Mouse (Mus musculus) lung, embryonic 15.5 days (tissue): ENCODE measurements around the gene Slfnl1. TPM values are rescaled to one million over a fixed set of nuclear protein-coding genes. Genes with fewer than 3 reads are reported as not detected.
A peak's percentile ranks its signal among the peaks of the same experiment; 100 is the strongest.

Source experiments
- ATAC-seq: fragments of 200-750 bp; cut with Nextera tagmentation; 2 replicates; pipeline ENCODE4 v1.8.0; 2017; ENCODE audit warnings: moderate number of reproducible peaks, borderline replicate concordance; ENCODE audit not compliant: low FRiP score, low TSS enrichment; ENCODE audit errors: extremely low read depth
- H3K27ac ChIP-seq: fragments of 300-500 bp; sonication (generic); 2 replicates; pipeline ENCODE4 v1.5.1; 2015; ENCODE audit warnings: moderate library complexity, mild to moderate bottlenecking, inconsistent platforms
- H3K27me3 ChIP-seq: fragments of 300-500 bp; sonication (generic); 2 replicates; pipeline ENCODE4 v1.6.1; 2015; ENCODE audit warnings: inconsistent platforms
- H3K36me3 ChIP-seq: fragments of 300-500 bp; sonication (generic); 2 replicates; pipeline ENCODE4 v1.6.1; 2015; ENCODE audit warnings: inconsistent platforms
- H3K4me1 ChIP-seq: fragments of 300-500 bp; sonication (generic); 2 replicates; pipeline ENCODE4 v1.6.1; 2015; ENCODE audit warnings: inconsistent platforms
- H3K4me2 ChIP-seq: fragments of 300-500 bp; sonication (generic); 2 replicates; pipeline ENCODE4 v1.6.1; 2015; ENCODE audit warnings: inconsistent platforms, mild to moderate bottlenecking, moderate library complexity
- H3K4me3 ChIP-seq: fragments of 300-500 bp; sonication (generic); 2 replicates; pipeline ENCODE4 v1.5.1; 2015; ENCODE audit warnings: mild to moderate bottlenecking, inconsistent platforms
- H3K9ac ChIP-seq: fragments of 300-500 bp; sonication (generic); 2 replicates; pipeline ENCODE4 v1.6.1; 2015; ENCODE audit warnings: inconsistent platforms
- H3K9me3 ChIP-seq: fragments of 300-500 bp; sonication (generic); 2 replicates; pipeline ENCODE4 v1.6.1; 2016; ENCODE audit warnings: inconsistent platforms
- WGBS: fragments of 180-500 bp; shearing (Covaris S2); methylation state at CpG from one replicate; pipeline ENCODE4 v1.1.7; 2015; 5-methylcytosine and 5-hydroxymethylcytosine counted together
- polyA plus RNA-seq: library from polyadenylated mRNA; unstranded; fragments of >200 nt; fragmentation: Nextera tagmentation; extraction: Ambion mirVana; gene quantifications from 2 replicates; pipeline ENCODE4 v1.2.1, GENCODE M21; 2015

The Slfnl1 gene
- polyA plus RNA-seq, 1 experiment from 2014 or later: not detected

DNA sequence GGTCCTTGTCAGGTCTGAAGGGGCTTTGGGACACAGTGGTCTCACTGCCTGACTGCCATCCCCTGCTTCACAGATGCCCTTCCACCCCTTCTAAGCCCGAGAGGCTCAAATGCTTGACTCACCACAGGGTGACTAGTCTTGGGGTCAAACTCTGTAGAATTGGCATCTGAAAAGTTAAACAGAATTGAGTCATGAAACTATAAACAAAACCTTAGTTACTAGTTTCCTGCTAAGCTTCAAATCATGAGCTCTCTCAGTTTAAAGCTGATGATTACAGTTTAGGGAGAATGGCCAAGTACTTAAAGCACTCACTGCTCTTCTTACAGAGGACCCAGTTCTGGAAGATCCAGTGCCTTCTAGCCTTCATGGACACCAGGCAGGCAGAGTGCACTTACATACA, 12.9 kb downstream of the Slfnl1 start:
- H3K27me3 ChIP-seq: no peaks in the 10 kb centered on the region
- no peaks in the 10 kb centered on the region for H3K9me3 ChIP-seq
- no peak overlapping the region for H3K9ac ChIP-seq
- peaks cover 94% of the 10 kb centered on the region for H3K36me3 ChIP-seq
- H3K4me1 ChIP-seq: no peaks in the 10 kb centered on the region
- H3K4me3 ChIP-seq: no peak overlapping the region
- no peak for ATAC-seq
- no peak overlapping the region for H3K4me2 ChIP-seq
- no peak overlapping the region for H3K27ac ChIP-seq
- 69% methylated on average over 1 of the region's 1 CpGs for WGBS

DNA sequence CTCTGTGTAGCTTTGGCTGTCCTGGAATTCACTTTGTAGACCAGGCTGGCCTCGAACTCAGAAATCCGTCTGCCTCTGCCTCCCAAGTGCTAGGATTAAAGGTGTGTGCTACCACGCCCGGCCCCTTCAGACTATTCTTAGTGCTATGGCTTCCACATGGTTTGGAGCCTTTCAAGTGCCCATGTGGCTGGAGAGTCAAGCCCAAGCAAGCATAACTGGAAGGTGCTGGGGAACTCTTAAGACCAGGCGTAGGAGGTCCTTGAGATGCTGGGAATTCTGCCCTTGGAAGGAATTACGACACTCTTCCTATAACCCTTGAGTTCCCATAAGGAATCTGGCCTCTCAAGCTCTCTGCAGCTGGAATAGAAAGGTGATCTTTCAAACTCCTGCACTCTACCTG, 24.6 kb downstream of the Slfnl1 start:
- no peaks in the 10 kb centered on the region for H3K9me3 ChIP-seq
- ATAC-seq: no peak
- H3K4me1 ChIP-seq: no peaks in the 10 kb centered on the region
- H3K4me3 ChIP-seq: no peak overlapping the region
- no peaks in the 10 kb centered on the region for H3K27me3 ChIP-seq
- no peak overlapping the region for H3K4me2 ChIP-seq
- H3K36me3 ChIP-seq: peaks cover 84% of the 10 kb centered on the region
- 75% methylated on average over 6 of the region's 6 CpGs for WGBS
- H3K9ac ChIP-seq: no peak overlapping the region
- H3K27ac ChIP-seq: no peak overlapping the region

DNA sequence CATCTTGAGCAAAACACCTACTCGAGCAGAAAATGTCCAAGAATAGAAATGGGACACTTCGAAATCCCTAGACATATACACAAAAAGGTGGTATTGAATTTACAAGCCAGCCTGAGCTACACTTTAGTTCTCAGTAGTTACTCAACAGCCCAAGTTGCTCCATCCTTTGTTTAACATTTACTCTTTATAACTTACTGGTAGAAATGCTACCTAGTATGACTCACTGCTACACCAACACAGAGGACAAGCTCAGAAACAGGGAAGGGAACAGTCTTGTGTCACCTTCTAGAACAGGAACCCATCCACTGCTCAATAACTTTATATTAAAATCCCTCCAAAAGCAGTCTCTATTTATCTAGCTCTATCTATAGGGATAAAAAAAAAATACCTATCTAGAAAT, 33.7 kb downstream of the Slfnl1 start:
- Histone ChIP-seq H3K4me3 (no peak overlapping the region), H3K36me3 (peaks cover 41% of the 10 kb centered on the region), H3K4me1 (peaks cover 25% of the 10 kb centered on the region), H3K9ac (no peak overlapping the region), H3K27me3 (no peaks in the 10 kb centered on the region), H3K4me2 (no peak overlapping the region), H3K27ac (no peak overlapping the region), H3K9me3 (no peaks in the 10 kb centered on the region)
- WGBS: 85% methylated on average over 2 of the region's 2 CpGs
- no peak for ATAC-seq

DNA sequence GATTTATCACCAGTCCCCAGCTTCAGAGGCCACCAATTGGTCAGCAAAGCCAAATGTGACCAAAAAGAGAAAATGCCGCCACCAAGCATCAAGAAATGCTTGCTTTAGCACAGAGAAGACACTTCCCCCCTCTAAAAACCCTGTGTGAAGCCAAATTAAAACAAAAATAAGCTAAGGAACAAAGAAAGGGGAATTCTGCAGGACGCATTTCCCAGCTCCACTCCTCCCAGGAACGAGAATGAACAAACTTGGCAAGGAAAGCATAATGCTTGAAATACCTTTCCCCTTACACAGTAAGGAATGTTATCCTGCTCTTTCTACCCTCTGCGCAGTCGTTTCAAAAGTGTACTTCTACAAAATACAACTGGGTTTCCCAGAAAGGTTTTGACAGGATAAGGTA, 36.0 kb downstream of the Slfnl1 start:
- Histone ChIP-seq H3K36me3 (peaks cover 24% of the 10 kb centered on the region), H3K4me1 (peaks cover 40% of the 10 kb centered on the region), H3K27me3 (no peaks in the 10 kb centered on the region), H3K9me3 (no peaks in the 10 kb centered on the region), H3K27ac (peak overlapping the region; percentile 96), H3K9ac (peak overlapping the region; percentile 34), H3K4me2 (peak overlapping the region; percentile 90), H3K4me3 (peak overlapping the region; percentile 85)
- WGBS: 7% methylated on average over 5 of the region's 5 CpGs
- no peak for ATAC-seq

DNA sequence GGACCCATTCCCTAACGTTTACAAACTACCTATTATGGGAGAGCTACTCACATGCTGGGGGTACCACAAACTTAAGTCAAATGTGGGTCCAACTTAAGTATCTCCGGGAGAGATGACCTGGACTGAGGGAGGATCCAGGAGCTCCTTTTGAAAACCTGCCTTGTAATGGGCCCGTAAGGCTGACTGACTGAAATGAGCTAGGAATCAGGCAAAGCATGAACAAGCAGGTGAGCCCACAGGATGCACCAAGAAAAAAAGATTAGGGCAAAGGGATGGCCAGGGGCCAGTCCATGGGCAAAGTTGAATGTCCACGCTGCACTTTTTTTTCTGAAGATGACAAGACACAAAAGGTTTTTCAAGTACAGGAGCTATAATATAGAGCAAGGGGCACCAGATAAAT, 37.0 kb downstream of the Slfnl1 start:
- no peak for ATAC-seq
- peak overlapping the region; percentile 90 for H3K4me2 ChIP-seq
- WGBS: 2% methylated on average over 4 of the region's 4 CpGs

DNA sequence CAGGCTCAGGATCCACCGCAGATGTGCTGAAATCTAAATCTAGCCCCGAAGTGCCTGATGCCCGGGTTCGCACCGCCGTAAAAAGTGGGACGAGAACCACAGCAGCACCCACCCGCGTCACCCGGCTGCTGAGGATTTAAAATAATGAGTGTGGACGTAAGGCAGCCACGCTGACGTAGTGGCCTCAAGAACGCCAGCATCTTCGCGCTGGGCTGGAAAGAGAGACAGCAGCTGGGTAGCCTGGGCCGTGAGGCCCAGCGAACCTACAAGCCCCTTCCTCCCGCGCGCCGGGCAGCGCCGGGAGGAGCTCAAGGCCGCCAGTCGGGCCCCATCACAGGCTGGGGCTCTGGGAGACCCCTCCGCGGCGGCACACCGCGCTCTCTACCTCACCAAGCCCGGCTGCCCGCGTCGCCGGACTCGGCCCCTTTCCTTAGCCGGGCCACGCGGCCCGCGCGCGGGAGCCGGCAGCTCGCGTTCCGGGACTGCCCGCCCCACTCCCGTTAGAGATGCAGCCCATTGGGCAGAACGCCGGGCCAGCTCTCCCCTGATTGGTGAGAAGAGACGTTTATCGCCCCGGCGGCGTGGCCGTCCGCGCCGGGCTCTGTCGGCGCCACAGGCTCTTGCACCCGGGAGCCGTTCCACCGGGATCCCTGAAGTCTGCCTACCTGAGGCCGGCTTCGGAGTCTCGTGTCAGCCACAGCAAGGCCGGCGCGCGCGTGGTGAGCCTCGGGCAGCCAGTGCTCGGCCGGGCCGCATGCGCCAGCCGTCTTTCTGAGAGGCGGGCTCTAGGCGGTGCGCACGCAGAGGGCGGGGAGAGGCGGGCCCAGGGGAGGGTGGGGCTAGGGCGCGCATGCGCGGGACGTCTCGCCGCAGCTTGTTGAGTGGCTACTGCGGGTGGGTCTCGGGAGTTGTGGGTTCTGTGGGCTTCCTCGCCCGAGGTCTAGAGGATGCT, 37.7 kb downstream of the Slfnl1 start, which contains the start of gene Ctps:
TSS of gene Ctps (minus strand) at position 791 of the 952 bp plus-strand sequence.
- ATAC-seq: peak; percentile 95

More for the DNA sequence above, 37.0 kb downstream of the Slfnl1 start:
- Histone ChIP-seq H3K9ac (peak overlapping the region; percentile 75), H3K36me3 (peaks cover 16% of the 10 kb centered on the region), H3K4me3 (peak overlapping the region; percentile 85), H3K27ac (peak overlapping the region; percentile 96), H3K27me3 (no peaks in the 10 kb centered on the region), H3K4me1 (peaks cover 40% of the 10 kb centered on the region), H3K9me3 (no peaks in the 10 kb centered on the region)

DNA sequence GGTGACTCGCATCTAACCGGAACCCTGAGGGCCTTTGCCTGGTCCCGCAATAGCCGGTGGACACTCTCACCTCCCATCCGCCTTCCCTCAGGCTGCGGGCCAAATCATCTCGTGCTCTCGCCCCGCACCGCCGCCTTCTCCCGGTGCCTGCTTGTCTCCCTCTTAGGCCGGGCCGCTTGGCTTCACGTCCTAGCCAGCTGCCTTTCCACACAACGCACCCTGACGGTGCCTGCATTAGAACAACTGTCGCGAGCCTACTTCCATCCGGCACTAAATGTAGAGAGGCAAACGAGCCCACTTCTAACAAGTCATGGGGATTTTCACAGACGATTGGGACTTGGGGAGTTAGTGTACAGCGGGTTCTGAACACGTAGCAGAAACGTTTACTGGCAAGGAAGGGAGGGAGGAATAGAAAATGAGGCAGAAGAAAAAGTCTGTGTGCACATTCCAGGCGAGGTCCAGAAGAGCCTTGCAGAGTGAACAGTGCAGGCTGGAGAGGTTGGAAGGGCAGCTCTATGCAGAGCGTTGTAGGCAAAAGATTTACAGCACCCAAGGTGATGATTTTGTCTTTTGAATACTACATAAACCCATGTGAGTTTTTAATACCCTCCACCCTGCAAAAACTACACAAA, 38.5 kb downstream of the Slfnl1 start:
- ATAC-seq: peak; percentile 66
- Histone ChIP-seq H3K9me3 (no peaks in the 10 kb centered on the region), H3K9ac (peak overlapping the region; percentile 75), H3K4me1 (peaks cover 40% of the 10 kb centered on the region), H3K4me2 (peak overlapping the region; percentile 90), H3K36me3 (0 out of 2 replicates have a peak, but pooled peaks cover 3% of the 10 kb centered on the region), H3K27me3 (no peaks in the 10 kb centered on the region), H3K4me3 (peak overlapping the region; percentile 85), H3K27ac (peak overlapping the region; percentile 96)
- WGBS: 1% methylated on average over 27 of the region's 27 CpGs

More for the DNA sequence above, 37.7 kb downstream of the Slfnl1 start, which contains the start of gene Ctps:
- Histone ChIP-seq H3K4me1 (peaks cover 40% of the 10 kb centered on the region), H3K9ac (peak within 1 kb of the TSS; percentile 75), H3K27me3 (no peaks in the 10 kb centered on the region), H3K4me3 (peak within 1 kb of the TSS; percentile 85), H3K27ac (peak within 1 kb of the TSS; percentile 96), H3K9me3 (no peaks in the 10 kb centered on the region), H3K36me3 (peaks cover 9% of the 10 kb centered on the region), H3K4me2 (peak within 1 kb of the TSS; percentile 90)
- WGBS: under 1% methylated on average over 89 of the region's 97 CpGs

DNA sequence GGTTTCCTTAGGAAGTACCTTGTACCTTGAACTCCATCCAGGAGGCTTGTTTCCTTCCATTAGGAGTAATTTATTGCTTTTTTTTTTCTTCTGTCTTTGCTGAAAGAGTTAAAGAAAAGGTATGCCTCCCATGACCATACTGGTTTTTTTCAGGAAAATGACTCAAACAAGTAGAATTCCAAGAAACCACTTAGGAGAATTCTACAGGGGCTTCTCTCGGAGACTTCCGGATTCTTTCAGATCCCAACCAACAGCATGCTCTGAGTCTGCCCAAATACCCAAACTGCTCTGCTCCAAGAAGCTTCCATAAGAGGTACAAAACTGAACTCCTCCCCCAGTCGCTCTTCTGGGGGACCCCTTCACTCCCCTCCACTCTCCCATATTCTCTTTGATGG, 39.0 kb downstream of the Slfnl1 start:
- H3K4me1 ChIP-seq: peaks cover 40% of the 10 kb centered on the region
- 50% methylated on average over 3 of the region's 3 CpGs for WGBS
- no peak for ATAC-seq

DNA sequence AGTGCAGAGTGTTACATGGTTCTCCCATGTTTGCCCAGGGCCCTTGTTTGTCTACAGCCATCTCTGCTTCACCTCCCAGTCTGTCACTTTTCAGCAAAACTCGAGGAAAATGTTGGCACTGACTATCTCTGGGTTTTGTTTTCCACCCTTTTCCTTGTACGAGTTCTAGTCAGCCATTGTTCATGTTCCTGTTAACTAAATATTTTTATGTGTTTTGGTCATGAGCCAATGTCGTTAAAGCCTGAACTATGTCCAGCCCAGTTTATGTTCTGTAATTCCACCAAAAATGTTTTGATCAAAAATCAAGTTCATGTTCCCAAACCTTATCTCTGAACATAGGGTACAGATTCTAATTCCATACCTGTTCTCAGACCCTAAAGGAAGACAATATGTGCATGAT, 39.7 kb downstream of the Slfnl1 start:
- no peak for ATAC-seq
- Histone ChIP-seq H3K27me3 (no peaks in the 10 kb centered on the region), H3K9me3 (no peaks in the 10 kb centered on the region), H3K4me3 (no peak overlapping the region; the same call in 1 of the 2 replicates), H3K4me2 (peak overlapping the region; percentile 90), H3K27ac (peak overlapping the region; percentile 96), H3K9ac (no peak overlapping the region), H3K36me3 (no peaks in the 10 kb centered on the region), H3K4me1 (peaks cover 40% of the 10 kb centered on the region)
- 12% methylated on average over 3 of the region's 3 CpGs for WGBS

More for the DNA sequence above, 39.0 kb downstream of the Slfnl1 start:
- H3K27ac ChIP-seq: peak overlapping the region; percentile 96
- no peaks in the 10 kb centered on the region for H3K9me3 ChIP-seq
- peak overlapping the region; percentile 90 for H3K4me2 ChIP-seq
- H3K36me3 ChIP-seq: no peaks in the 10 kb centered on the region
- H3K4me3 ChIP-seq: peak overlapping the region; percentile 85
- H3K9ac ChIP-seq: peak overlapping the region; percentile 75
- H3K27me3 ChIP-seq: no peaks in the 10 kb centered on the region

DNA sequence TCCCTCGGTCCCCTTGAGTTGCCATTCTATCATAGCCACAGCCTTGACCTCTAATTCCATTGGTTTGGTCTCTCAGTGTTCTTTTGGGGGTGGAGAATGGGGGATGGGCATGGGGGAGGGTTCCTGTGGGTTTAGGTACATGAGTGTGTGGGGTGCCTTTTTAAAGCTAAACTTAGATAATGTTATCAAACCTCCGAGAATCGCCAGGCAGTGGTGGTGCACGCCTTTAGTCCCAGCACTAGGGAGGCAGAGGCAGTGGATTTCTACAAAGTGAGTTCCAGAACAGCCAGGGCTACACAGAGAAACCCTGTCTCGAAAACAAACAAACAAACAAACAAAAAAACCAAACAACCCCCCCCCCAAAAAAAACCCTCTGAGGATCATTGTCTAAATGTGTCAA, 48.9 kb downstream of the Slfnl1 start:
- Histone ChIP-seq H3K36me3 (no peaks in the 10 kb centered on the region), H3K9me3 (no peaks in the 10 kb centered on the region), H3K4me2 (no peak overlapping the region), H3K9ac (no peak overlapping the region), H3K27ac (no peak overlapping the region), H3K27me3 (no peaks in the 10 kb centered on the region; the same call in 1 of the 2 replicates), H3K4me3 (no peak overlapping the region), H3K4me1 (no peaks in the 10 kb centered on the region)
- 64% methylated on average over 5 of the region's 5 CpGs for WGBS
- ATAC-seq: no peak

DNA sequence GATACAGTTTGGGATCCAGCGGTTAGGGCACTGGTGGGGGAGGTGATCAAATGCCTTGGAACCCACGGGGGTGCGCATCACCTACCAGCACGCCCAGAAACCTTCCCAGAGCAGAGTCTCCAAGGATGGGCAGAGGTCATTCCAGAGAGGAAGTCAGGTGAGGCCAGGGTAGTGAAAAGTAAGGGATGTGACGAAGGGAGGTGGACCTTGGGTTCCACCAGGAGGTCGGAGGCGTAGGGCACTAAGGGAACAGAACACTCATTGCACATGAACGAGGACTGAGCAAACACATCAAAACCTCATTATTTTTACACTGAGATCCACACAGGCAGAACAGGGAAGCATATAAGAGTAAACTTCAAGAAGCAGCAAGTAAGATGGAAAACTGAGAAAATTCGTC, 49.7 kb downstream of the Slfnl1 start:
- no peak overlapping the region for H3K27ac ChIP-seq
- no peak overlapping the region for H3K4me2 ChIP-seq
- 74% methylated on average over 9 of the region's 9 CpGs for WGBS
- ATAC-seq: no peak
- no peaks in the 10 kb centered on the region for H3K36me3 ChIP-seq
- no peak overlapping the region for H3K4me3 ChIP-seq
- no peaks in the 10 kb centered on the region for H3K9me3 ChIP-seq
- H3K4me1 ChIP-seq: no peaks in the 10 kb centered on the region
- no peaks in the 10 kb centered on the region; the same call in 1 of the 2 replicates for H3K27me3 ChIP-seq
- no peak overlapping the region for H3K9ac ChIP-seq
